Mouse (Mus musculus) heart, embryonic 10.5 days (tissue): ENCODE results near the gene Myh6. TPM values are rescaled to one million over a fixed set of nuclear protein-coding genes. Genes with fewer than 3 reads are reported as not detected.

Source experiments
- DNase-seq: peaks from one replicate; pipeline ENCODE4 v3.0.0-alpha.2; 2017; ENCODE audit warnings: low spot score
- H3K27ac ChIP-seq: fragments of 300-500 bp; sonication (generic); 2 replicates; pipeline ENCODE4 v1.5.1; 2016; ENCODE audit warnings: mild to moderate bottlenecking
- H3K27me3 ChIP-seq: fragments of 300-500 bp; sonication (generic); 2 replicates; pipeline ENCODE4 v1.6.1; 2016; ENCODE audit warnings: mild to moderate bottlenecking; ENCODE audit not compliant: poor library complexity, insufficient read depth, severe bottlenecking
- H3K36me3 ChIP-seq: fragments of 300-500 bp; sonication (generic); 2 replicates; pipeline ENCODE4 v1.6.1; 2016; ENCODE audit warnings: mild to moderate bottlenecking, moderate library complexity
- H3K4me1 ChIP-seq: fragments of 300-500 bp; sonication (generic); 2 replicates; pipeline ENCODE4 v1.6.1; 2016; ENCODE audit warnings: mild to moderate bottlenecking
- H3K4me3 ChIP-seq: fragments of 300-500 bp; sonication (generic); 2 replicates; pipeline ENCODE4 v1.5.1; 2016; ENCODE audit warnings: mild to moderate bottlenecking, moderate library complexity
- H3K9me3 ChIP-seq: fragments of 300-500 bp; sonication (generic); 2 replicates; pipeline ENCODE4 v1.6.1; 2016; ENCODE audit warnings: mild to moderate bottlenecking, moderate library complexity
- WGBS: fragments of 180-500 bp; shearing (Covaris S2); methylation state at CpG from one replicate; pipeline ENCODE4 v1.1.7; 2016; 5-methylcytosine and 5-hydroxymethylcytosine counted together
- microRNA counts: library from miRNA; unstranded; fragments of <30 nt; microRNA quantifications from one replicate; lab custom pipeline; 2017
- microRNA-seq: library from miRNA; unstranded; fragments of <30 nt; microRNA quantifications from one replicate; pipeline ENCODE4, GENCODE M21; 2017
- polyA plus RNA-seq: library from polyadenylated mRNA; unstranded; fragments of >200 nt; fragmentation: Nextera tagmentation; extraction: Ambion mirVana; gene quantifications from 2 replicates; pipeline ENCODE4 v1.2.1, GENCODE M21; 2016

The Myh6 gene
- polyA plus RNA-seq, 1 experiment from 2014 or later: 2,034 TPM

DNA sequence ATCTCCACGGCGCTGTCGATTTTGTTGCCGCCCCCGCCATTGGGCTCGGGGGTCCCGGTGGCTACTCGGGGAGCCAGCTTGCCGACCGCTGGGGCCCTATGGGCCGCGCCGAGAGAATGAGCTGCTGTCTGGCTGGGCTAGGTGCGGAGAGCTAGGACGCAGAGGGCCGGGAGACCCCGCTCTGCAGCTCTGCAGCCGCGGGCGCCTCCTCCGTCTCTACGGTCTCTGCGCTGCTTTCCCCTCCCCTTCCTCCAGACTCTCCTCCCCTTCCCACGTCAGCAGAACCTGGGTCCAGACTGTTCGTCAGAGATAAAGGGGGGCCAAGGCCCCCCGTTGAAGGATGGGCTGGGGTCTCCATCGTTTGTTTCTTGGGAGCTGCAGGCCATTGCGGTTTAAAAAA is 53.8 kb downstream of the Myh6 start, which contains the start of gene Slc22a17:
Slc22a17 (minus strand) TSS at position 247 of the 400 bp plus-strand sequence.
- 0% methylated on average over 28 of the region's 28 CpGs for WGBS
- Histone ChIP-seq H3K36me3 (peaks cover 47% of the 10 kb centered on the region), H3K9me3 (no peaks in the 10 kb centered on the region), H3K27ac (peak within 1 kb of the TSS; percentile 90), H3K27me3 (no peaks in the 10 kb centered on the region), H3K4me1 (peaks cover 37% of the 10 kb centered on the region), H3K4me3 (peak within 1 kb of the TSS; percentile 85)
- DNase-seq: no peak

DNA sequence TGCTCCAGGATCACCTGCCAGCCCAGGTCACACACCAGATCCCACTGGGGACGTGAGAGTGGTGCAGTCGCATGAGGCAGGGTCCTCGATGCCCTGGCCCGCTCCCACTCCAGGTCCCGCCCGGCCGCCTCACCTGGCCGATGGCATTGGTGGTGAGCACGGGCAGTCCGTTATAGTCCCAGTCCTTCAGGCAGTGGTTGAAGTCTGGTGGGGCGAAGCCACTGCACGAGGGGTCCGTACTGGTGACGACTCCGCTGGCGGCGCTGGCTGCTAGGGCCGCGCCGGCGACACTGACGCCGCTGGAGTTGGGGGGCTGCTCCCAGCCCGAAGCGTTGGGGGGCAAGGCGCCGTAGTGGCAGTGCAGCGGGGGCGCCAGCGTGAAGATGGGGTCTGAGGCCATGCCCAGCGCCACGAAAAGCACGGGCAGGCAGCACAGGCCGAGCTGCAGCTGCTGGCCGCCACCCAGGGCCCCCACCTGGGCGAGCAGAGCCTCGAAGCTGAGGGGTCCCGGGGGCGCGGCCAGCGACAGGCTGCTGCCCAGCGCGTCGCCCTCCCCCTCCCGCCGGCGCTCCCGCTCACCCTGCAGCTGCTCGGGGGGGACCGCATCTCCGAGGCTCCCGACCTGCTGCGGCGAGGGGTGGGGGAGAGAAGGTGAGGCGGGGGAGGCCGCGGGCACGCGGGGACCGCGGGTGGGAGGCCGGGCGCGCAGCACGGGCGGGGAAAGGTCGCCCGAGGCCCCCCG is 54.4 kb downstream of the Myh6 start:
- WGBS: 3% methylated on average over 66 of the region's 69 CpGs
- H3K9me3 ChIP-seq: no peaks in the 10 kb centered on the region
- H3K36me3 ChIP-seq: peaks cover 48% of the 10 kb centered on the region
- H3K27me3 ChIP-seq: no peaks in the 10 kb centered on the region
- peak overlapping the region; percentile 85 for H3K4me3 ChIP-seq
- peaks cover 38% of the 10 kb centered on the region for H3K4me1 ChIP-seq
- peak overlapping the region; percentile 90 for H3K27ac ChIP-seq
- no peak for DNase-seq

DNA sequence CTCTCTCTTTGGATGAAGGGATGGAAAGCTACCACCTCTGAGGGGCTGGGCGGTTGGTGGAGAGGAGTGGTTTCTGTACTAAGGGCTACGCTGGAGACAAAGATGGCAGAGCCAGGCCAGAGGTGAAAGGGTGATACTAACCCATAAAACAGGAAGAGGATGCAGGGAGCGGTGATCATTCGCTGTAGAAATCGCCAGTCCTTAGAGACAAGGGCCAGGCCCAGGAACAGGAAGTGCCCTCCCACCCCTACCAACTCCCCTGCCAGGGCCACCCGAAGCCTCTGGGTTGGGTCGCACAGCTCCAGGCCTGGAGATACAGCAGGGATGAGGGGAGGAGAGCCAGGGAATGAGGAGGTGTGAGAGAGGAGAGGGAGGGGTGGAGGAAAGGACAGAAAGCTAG is 58.0 kb downstream of the Myh6 start:
- 69% methylated on average over 7 of the region's 7 CpGs for WGBS

DNA sequence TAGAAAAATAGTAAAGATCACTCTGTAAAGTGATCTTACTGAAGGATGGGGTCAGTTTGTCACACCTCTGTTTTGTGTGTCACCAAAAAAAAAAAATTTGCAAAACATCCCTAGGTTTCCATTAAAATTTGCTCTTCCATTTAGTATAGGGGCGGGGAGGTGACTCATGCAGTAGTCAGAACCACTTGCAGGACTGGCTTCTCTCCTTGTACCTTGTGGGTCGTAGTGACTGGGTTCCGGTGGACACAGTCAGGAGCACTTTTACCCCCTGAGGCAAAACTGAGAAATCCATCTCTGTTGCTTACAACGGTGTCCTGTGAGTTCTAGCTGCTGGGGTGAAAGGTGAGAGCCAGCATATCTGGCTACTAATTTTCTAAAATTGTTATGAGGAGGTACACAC is 63.1 kb downstream of the Myh6 start:
- Histone ChIP-seq H3K27ac (no peak overlapping the region), H3K9me3 (no peaks in the 10 kb centered on the region), H3K4me3 (no peak overlapping the region), H3K27me3 (no peaks in the 10 kb centered on the region), H3K36me3 (peaks cover 38% of the 10 kb centered on the region), H3K4me1 (peaks cover 14% of the 10 kb centered on the region)
- 88% methylated on average over 4 of the region's 4 CpGs for WGBS
- no peak for DNase-seq

More for the DNA sequence above, 58.0 kb downstream of the Myh6 start:
- H3K4me3 ChIP-seq: no peak overlapping the region; the same call in 1 of the 2 replicates
- peak overlapping the region; percentile 69 for H3K27ac ChIP-seq
- H3K9me3 ChIP-seq: no peaks in the 10 kb centered on the region
- peaks cover 45% of the 10 kb centered on the region for H3K4me1 ChIP-seq
- DNase-seq: no peak
- H3K36me3 ChIP-seq: peaks cover 47% of the 10 kb centered on the region
- no peaks in the 10 kb centered on the region for H3K27me3 ChIP-seq

DNA sequence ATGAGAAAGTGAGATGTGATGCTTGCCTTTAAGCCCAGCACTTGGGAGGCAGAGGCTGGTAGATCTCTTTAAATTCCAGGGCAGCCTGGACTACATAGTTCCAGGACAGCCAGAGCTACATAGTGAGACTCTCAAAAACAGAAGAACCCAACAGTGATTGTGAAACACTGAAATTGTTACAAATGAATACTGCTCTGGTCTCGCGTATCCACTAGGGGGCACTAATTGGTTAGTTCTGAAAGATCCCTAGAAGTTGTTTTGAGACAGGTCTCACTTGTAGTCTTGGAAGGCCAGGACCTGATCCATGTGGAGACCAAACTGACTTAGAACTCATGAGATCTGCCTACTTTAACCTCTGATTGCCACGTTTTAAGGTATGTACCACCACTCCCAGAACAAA is 66.3 kb downstream of the Myh6 start:
- Histone ChIP-seq H3K4me1 (peaks cover 19% of the 10 kb centered on the region), H3K27me3 (no peaks in the 10 kb centered on the region), H3K4me3 (no peak overlapping the region), H3K9me3 (no peaks in the 10 kb centered on the region), H3K36me3 (peaks cover 38% of the 10 kb centered on the region), H3K27ac (no peak overlapping the region)
- DNase-seq: no peak
- 0% methylated on average over 3 of the region's 3 CpGs for WGBS

DNA sequence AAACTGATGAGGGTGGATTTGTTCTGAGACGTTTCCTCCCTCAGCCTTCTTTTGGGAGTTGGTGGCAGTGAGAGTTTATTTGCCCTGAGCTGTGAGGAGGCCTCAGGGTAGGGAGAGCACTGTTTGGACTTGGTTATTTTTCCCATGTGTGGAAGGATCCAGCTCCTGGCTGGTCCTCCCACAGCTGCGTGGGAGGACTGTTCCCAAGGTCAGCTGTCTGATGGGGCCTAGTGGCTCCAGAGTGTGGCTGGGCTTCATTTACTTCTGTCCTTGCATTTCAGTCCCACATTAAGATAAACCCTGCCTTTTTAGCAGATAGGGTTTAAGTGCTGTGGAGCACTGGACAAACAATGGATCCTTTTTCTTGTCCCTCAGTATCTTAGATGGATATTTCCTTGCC is 69.3 kb downstream of the Myh6 start:
- Histone ChIP-seq H3K27ac (peak overlapping the region; percentile 29; the same call in 1 of the 2 replicates), H3K27me3 (no peaks in the 10 kb centered on the region), H3K4me3 (no peak overlapping the region), H3K4me1 (peaks cover 23% of the 10 kb centered on the region), H3K36me3 (peaks cover 37% of the 10 kb centered on the region), H3K9me3 (no peaks in the 10 kb centered on the region)
- 55% methylated on average over 2 of the region's 2 CpGs for WGBS
- DNase-seq: no peak

DNA sequence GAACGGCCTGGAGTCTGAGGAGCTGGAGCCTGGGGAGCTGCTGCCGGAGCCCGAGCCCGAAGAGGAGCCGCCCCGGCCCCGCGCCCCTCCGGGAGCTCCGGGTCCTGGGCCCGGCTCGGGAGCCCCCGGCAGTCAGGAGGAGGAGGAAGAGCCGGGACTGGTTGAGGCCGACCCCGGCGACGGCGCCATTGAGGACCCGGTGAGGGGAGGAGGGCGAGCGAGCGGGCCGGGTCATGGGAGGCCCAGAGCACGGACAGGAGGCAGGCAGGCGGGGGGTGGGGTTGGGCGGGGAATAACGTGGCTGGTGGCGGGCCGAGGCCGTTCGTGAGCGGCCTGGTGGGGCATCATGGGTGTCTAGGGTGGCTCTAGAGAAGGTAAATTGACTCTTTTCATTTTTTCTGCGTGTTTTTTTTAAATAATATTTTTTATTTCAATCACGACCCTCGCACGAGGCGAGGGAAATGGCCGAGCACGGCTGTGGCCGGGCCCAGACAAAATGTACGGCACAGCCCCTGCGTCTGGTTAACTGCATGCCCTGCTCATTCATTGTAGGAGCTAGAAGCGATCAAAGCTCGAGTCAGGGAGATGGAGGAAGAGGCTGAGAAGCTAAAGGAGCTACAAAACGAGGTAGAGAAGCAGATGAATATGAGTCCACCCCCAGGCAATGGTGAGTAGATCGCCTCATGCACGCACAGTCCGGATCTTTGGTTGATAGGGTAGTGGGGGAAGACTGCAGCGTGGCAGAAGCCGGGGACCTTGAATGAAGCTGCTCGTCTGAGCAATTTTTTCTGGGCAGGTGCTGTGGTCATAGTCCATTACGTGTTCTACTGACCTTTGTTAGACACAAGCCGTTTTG is 72.2 kb downstream of the Myh6 start:
- Histone ChIP-seq H3K9me3 (no peaks in the 10 kb centered on the region), H3K4me1 (peaks cover 23% of the 10 kb centered on the region), H3K4me3 (peak overlapping the region; percentile 80), H3K27ac (peak overlapping the region; percentile 97), H3K36me3 (peaks cover 37% of the 10 kb centered on the region), H3K27me3 (no peaks in the 10 kb centered on the region)
- peak; percentile 87 for DNase-seq
- under 1% methylated on average over 54 of the region's 54 CpGs for WGBS

DNA sequence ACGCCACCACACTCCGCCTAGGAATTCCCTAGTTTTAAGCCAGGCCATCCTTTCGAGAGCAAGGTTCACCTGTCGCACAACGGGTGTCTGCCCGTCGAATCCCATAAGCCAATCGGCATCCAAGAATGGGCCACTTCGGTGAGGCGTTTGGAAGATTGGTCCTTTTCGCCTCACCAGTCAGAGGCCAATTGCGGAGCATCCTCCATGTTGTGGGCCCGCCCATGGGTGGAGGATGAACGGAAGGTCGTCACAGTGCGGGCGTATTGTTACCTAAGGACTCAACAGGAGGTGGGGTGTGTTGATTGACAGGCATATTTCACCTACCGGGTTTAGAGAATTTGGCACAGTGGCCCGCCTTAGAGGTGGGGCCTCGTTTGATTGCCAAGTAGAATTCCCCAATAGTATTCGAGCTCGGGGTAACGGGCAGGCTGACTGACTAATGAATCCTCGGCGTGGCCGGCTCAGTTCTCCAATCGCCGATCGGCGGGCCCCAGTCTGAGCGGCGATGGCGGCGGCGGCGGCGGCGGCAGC is 73.0 kb downstream of the Myh6 start:
- Histone ChIP-seq H3K27ac (peak overlapping the region; percentile 97), H3K27me3 (no peaks in the 10 kb centered on the region), H3K4me1 (peaks cover 23% of the 10 kb centered on the region), H3K9me3 (no peaks in the 10 kb centered on the region), H3K4me3 (peak overlapping the region; percentile 80), H3K36me3 (peaks cover 33% of the 10 kb centered on the region)
- peak; percentile 100 for DNase-seq
- under 1% methylated on average over 38 of the region's 38 CpGs for WGBS

DNA sequence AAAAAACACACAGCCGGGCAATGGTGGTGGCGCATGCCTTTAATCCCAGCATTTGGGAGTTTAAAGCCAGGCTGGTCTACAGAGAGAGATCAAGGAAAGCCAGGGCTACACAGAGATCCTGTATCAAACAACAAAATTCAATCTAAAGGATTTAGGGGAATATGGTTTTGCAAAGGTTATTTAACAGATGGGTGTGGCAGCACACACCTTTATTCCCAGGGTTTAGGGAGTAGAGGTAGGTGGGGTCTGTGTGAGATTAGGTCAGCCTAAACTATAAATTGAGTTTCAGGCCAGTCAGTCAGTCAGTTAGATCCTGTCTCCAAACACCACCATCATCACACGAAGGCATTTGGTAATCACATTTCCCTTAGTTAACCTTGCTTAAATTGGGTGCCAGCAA is 74.5 kb downstream of the Myh6 start, which contains the start of gene Pabpn1:
Pabpn1 (plus strand) TSS at position 301 of the 400 bp plus-strand sequence.
- Histone ChIP-seq H3K36me3 (peaks cover 20% of the 10 kb centered on the region), H3K9me3 (no peaks in the 10 kb centered on the region), H3K27me3 (no peaks in the 10 kb centered on the region), H3K4me1 (peaks cover 15% of the 10 kb centered on the region), H3K27ac (peak within 1 kb of the TSS; percentile 97), H3K4me3 (peak within 1 kb of the TSS; percentile 80)
- WGBS: 92% methylated on average over 3 of the region's 3 CpGs
- DNase-seq: no peak

MicroRNAs encoded within 50 kb of the gene (microRNA counts, 519-probe panel; counts per million panel counts)
- microRNA mmu-miR-208a (lab: Ali Mortazavi, UCI): 9,387 counts per million, percentile 95 among the panel's probes with 10 or more counts
- 8,139 counts per million, percentile 88 among the panel's probes with 10 or more counts for microRNA mmu-miR-208b (lab: Ali Mortazavi, UCI)

Small RNA genes within 50 kb of the gene (microRNA-seq; reads per million reads assigned to microRNA genes)
- gene Mir208a: 21,085 reads per million, percentile 98 among the genes with 10 or more reads in this experiment
- gene Mir208b: 60,433 reads per million, percentile 99 among the genes with 10 or more reads in this experiment

Other genes starting within 250 kb of the Myh6 start
- 2.4 and 2.7 TPM in 2 replicates for gene Slc7a8, start 185.0 kb downstream of the Myh6 start, polyA plus RNA-seq
- not detected in 2 replicates for gene Rnf212b, start 152.8 kb downstream of the Myh6 start, polyA plus RNA-seq
- 10.3 and 11.0 TPM in 2 replicates for gene Homez, start 96.0 kb downstream of the Myh6 start, polyA plus RNA-seq
- 0.98 and 1.00 TPM in 2 replicates for gene Ppp1r3e, start 89.4 kb downstream of the Myh6 start, polyA plus RNA-seq
- gene Bcl2l2, start 83.5 kb downstream of the Myh6 start, polyA plus RNA-seq: 2.8 and 3.0 TPM in 2 replicates
- not detected in 2 replicates for gene Gm20521, start 83.5 kb downstream of the Myh6 start, polyA plus RNA-seq
- gene Pabpn1, start 74.4 kb downstream of the Myh6 start, polyA plus RNA-seq: 89.8 and 162 TPM in 2 replicates
- 42.1 and 52.4 TPM in 2 replicates for gene Slc22a17, start 53.8 kb downstream of the Myh6 start, polyA plus RNA-seq
- gene Efs, start 40.8 kb downstream of the Myh6 start, polyA plus RNA-seq: 16.7 and 23.5 TPM in 2 replicates
- not detected in 2 replicates for gene Il25, start 34.2 kb downstream of the Myh6 start, polyA plus RNA-seq
- gene Cmtm5, start 30.7 kb downstream of the Myh6 start, polyA plus RNA-seq: 0.97 and 1.5 TPM in 2 replicates
- gene Gm17428, start 10.0 kb upstream of the Myh6 start, polyA plus RNA-seq: not detected in 2 replicates
- 2,022 and 5,104 TPM in 2 replicates for gene Myh7, start 27.7 kb upstream of the Myh6 start, polyA plus RNA-seq
- 73.7 and 88.8 TPM in 2 replicates for gene Ngdn, start 48.5 kb upstream of the Myh6 start, polyA plus RNA-seq
- gene Zfhx2, start 125.4 kb upstream of the Myh6 start, polyA plus RNA-seq: 3.8 and 4.2 TPM in 2 replicates
- 16.1 and 16.4 TPM in 2 replicates for gene Thtpa, start 127.9 kb upstream of the Myh6 start, polyA plus RNA-seq
- gene Ap1g2, start 139.7 kb upstream of the Myh6 start, polyA plus RNA-seq: 15.6 and 18.9 TPM in 2 replicates
- gene Jph4, start 150.0 kb upstream of the Myh6 start, polyA plus RNA-seq: 0.06 and 0.18 TPM in 2 replicates